Mouse (Mus musculus) liver, adult (tissue): ENCODE results near the gene Vars.

Experiments used
- GATA4 ChIP-seq: IDR thresholded peaks from 2 replicates; pipeline ENCODE4 v1.6.1; 2014; ENCODE audit warnings: mild to moderate bottlenecking, low read length; ENCODE audit not compliant: insufficient replicate concordance

Vars gene

GRCm38 (mm10) chr17:35016791-35017705, 16.3 kb downstream of the Vars start:
- TF ChIP-seq GATA4: no peak

GRCm38 (mm10) chr17:35017706-35018030, 16.9 kb downstream of the Vars start:
- TF ChIP-seq GATA4: no peak

- TF ChIP-seq GATA4: no peak
Measured at GRCm38 (mm10) chr17:35018171-35018570, 17.4 kb downstream of the Vars start.

GRCm38 (mm10) chr17:35019894-35020293, 19.1 kb downstream of the Vars start:
- no peak for TF ChIP-seq GATA4

GRCm38 (mm10) chr17:35020551-35020950, 19.8 kb downstream of the Vars start:
- TF ChIP-seq GATA4: no peak

GRCm38 (mm10) chr17:35021163-35021808, 20.5 kb downstream of the Vars start:
- peak; percentile 36; the same call in 1 of the 2 replicates for TF ChIP-seq GATA4

GRCm38 (mm10) chr17:35021842-35022477, 21.2 kb downstream of the Vars start:
- peak; percentile 100 for TF ChIP-seq GATA4

- TF ChIP-seq GATA4: no peak
Measured at GRCm38 (mm10) chr17:35022541-35023060, 21.8 kb downstream of the Vars start.

- TF ChIP-seq GATA4: no peak
Measured at GRCm38 (mm10) chr17:35023221-35023620, 22.4 kb downstream of the Vars start.

- TF ChIP-seq GATA4: no peak
Measured at GRCm38 (mm10) chr17:35023756-35024155, 23.0 kb downstream of the Vars start.

GRCm38 (mm10) chr17:35024261-35024660, 23.5 kb downstream of the Vars start:
- no peak for TF ChIP-seq GATA4

GRCm38 (mm10) chr17:35024691-35025488, 24.1 kb downstream of the Vars start:
- TF ChIP-seq GATA4: no peak

- TF ChIP-seq GATA4: no peak
Measured at GRCm38 (mm10) chr17:35026206-35026605, 25.4 kb downstream of the Vars start.

- no peak for TF ChIP-seq GATA4
Measured at GRCm38 (mm10) chr17:35027277-35028068, 26.7 kb downstream of the Vars start, which contains the start of gene Sapcd1. Gene Sapcd1, minus strand, starts transcription at chr17:35028016.
